Mouse (Mus musculus) kidney, postnatal 10 days (tissue): ENCODE measurements around the gene Zkscan1.
A peak's percentile ranks its signal among the peaks of the same experiment; 100 is the strongest.
"Not testable (repeated sequence)": the region's sequence is repeated elsewhere in the genome, so short reads cannot be mapped to it uniquely, and the experiment has no call there.

ENCODE experiments used
- DNase-seq: peaks from one replicate; pipeline ENCODE4 v3.0.0; 2021; ENCODE audit warnings: mixed read lengths

The Zkscan1 gene

GRCm38 (mm10) chr5:138084996-138085395, at the start of gene Zkscan1:
TSS of gene Zkscan1 (plus strand) at chr5:138085084.
- DNase-seq = peak; percentile 86

GRCm38 (mm10) chr5:138052894-138053293, 32.0 kb upstream of the Zkscan1 start, which contains the start of gene Smok3c:
TSS of gene Smok3c (plus strand) at chr5:138053194.
- not testable (repeated sequence) for DNase-seq

GRCm38 (mm10) chr5:138073803-138074202, 11.1 kb upstream of the Zkscan1 start:
- no peak for DNase-seq

- peak; percentile 33 for DNase-seq
Measured at GRCm38 (mm10) chr5:138075684-138076083, 9.2 kb upstream of the Zkscan1 start.

- no peak for DNase-seq
Measured at GRCm38 (mm10) chr5:138076148-138076547, 8.7 kb upstream of the Zkscan1 start.

- no peak for DNase-seq
Measured at GRCm38 (mm10) chr5:138080456-138080855, 4.4 kb upstream of the Zkscan1 start.

- no peak for DNase-seq
Measured at GRCm38 (mm10) chr5:138081446-138081845, 3.4 kb upstream of the Zkscan1 start.

- DNase-seq = no peak
Measured at GRCm38 (mm10) chr5:138083318-138083900, 1.5 kb upstream of the Zkscan1 start.

- no peak for DNase-seq
Measured at GRCm38 (mm10) chr5:138083936-138084335, 948 bp upstream of the Zkscan1 start.

- no peak for DNase-seq
Measured at GRCm38 (mm10) chr5:138084507-138084906, 377 bp upstream of the Zkscan1 start.

GRCm38 (mm10) chr5:138085421-138085911, 582 bp downstream of the Zkscan1 start:
- peak; percentile 33 for DNase-seq

GRCm38 (mm10) chr5:138086842-138087241, 2.0 kb downstream of the Zkscan1 start:
- DNase-seq = no peak

- no peak for DNase-seq
Measured at GRCm38 (mm10) chr5:138088366-138088765, 3.5 kb downstream of the Zkscan1 start.

- peak; percentile 51 for DNase-seq
Measured at GRCm38 (mm10) chr5:138089108-138089551, 4.2 kb downstream of the Zkscan1 start.

- DNase-seq = peak; percentile 32
Measured at GRCm38 (mm10) chr5:138090271-138090670, 5.4 kb downstream of the Zkscan1 start.

- no peak for DNase-seq
Measured at GRCm38 (mm10) chr5:138090737-138091136, 5.9 kb downstream of the Zkscan1 start.

GRCm38 (mm10) chr5:138092771-138093170, 7.9 kb downstream of the Zkscan1 start:
- no peak for DNase-seq

- no peak for DNase-seq
Measured at GRCm38 (mm10) chr5:138094474-138094873, 9.6 kb downstream of the Zkscan1 start.

- no peak for DNase-seq
Measured at GRCm38 (mm10) chr5:138104976-138105375, 20.1 kb downstream of the Zkscan1 start.

GRCm38 (mm10) chr5:138107130-138107529, 22.2 kb downstream of the Zkscan1 start:
- DNase-seq = no peak

GRCm38 (mm10) chr5:138109847-138110396, 25.0 kb downstream of the Zkscan1 start:
- DNase-seq = not testable (repeated sequence)

- DNase-seq = peak; percentile 94
Measured at GRCm38 (mm10) chr5:138116255-138117198, 31.6 kb downstream of the Zkscan1 start, which contains the start of gene Zscan21. TSS of gene Zscan21 (plus strand) at chr5:138116903.
